Mouse (Mus musculus) myocyte (in vitro differentiated cells): ENCODE measurements around the gene Ntsr1. TPM values are rescaled to one million over a fixed set of nuclear protein-coding genes. Genes with fewer than 3 reads are reported as not detected.

Experiments
- H3K27me3 ChIP-seq: one replicate; pipeline ENCODE4 v1.6.1; 2011; ENCODE audit not compliant: control insufficient read depth, insufficient read depth, insufficient read length
- H3K36me3 ChIP-seq: one replicate; pipeline ENCODE4 v1.6.1; 2011; ENCODE audit not compliant: control insufficient read depth, insufficient read depth
- H3K4me2 ChIP-seq: one replicate; pipeline ENCODE4 v1.6.1; 2011; ENCODE audit warnings: low read depth, control low read depth
- H3K4me3 ChIP-seq: one replicate; pipeline ENCODE4 v1.5.1; 2011; ENCODE audit warnings: mild to moderate bottlenecking, control low read depth, moderate library complexity
- H3K79me2 ChIP-seq: one replicate; pipeline ENCODE4 v1.6.1; 2011; ENCODE audit not compliant: control insufficient read depth, insufficient read depth
- H3ac ChIP-seq: one replicate; pipeline ENCODE4 v1.6.1; 2011; ENCODE audit not compliant: control insufficient read depth, insufficient read length
- CEBPB ChIP-seq: IDR thresholded peaks from 2 replicates; pipeline ENCODE4 v1.6.1; 2011; ENCODE audit warnings: mild to moderate bottlenecking, moderate library complexity; ENCODE audit not compliant: poor library complexity, insufficient read depth, severe bottlenecking
- E2F4 ChIP-seq: IDR thresholded peaks from one replicate; pipeline ENCODE4 v1.6.1; 2011; ENCODE audit warnings: mild to moderate bottlenecking, control low read depth, moderate library complexity; ENCODE audit not compliant: insufficient read depth
- MAX ChIP-seq: IDR thresholded peaks from one replicate; pipeline ENCODE4 v1.6.1; 2011; ENCODE audit warnings: low read depth, mild to moderate bottlenecking, control low read depth
- MYOD1 ChIP-seq, 3 experiments: IDR thresholded peaks; one replicate each; pipeline ENCODE4 v1.6.1; 2011; ENCODE audit warnings: control low read depth in 2 of 3, low read depth in 2 of 3, mild to moderate bottlenecking in 2 of 3, moderate library complexity in 1 of 3; ENCODE audit not compliant: insufficient read length in 2 of 3, control insufficient read depth in 1 of 3
- MYOG ChIP-seq, 3 experiments: IDR thresholded peaks; one replicate each; pipeline ENCODE4 v1.6.1; 2011; ENCODE audit warnings: control low read depth in 2 of 3, low read depth in 2 of 3, mild to moderate bottlenecking in 2 of 3; ENCODE audit not compliant: insufficient read length in 2 of 3, control insufficient read depth in 1 of 3, insufficient read depth in 1 of 3
- POLR2A ChIP-seq: IDR thresholded peaks from one replicate; pipeline ENCODE4 v1.6.1; 2011; ENCODE audit warnings: low read depth, mild to moderate bottlenecking, control low read depth, moderate library complexity; ENCODE audit not compliant: insufficient read length
- POLR2AphosphoS2 ChIP-seq: IDR thresholded peaks from one replicate; pipeline ENCODE4 v1.6.1; 2011; ENCODE audit warnings: low read depth, control low read depth; ENCODE audit not compliant: insufficient read length
- REST ChIP-seq: IDR thresholded peaks from one replicate; pipeline ENCODE4 v1.6.1; 2011; ENCODE audit warnings: mild to moderate bottlenecking, control low read depth, moderate library complexity; ENCODE audit not compliant: insufficient read depth, insufficient read length
- SRF ChIP-seq: IDR thresholded peaks from one replicate; pipeline ENCODE4 v1.6.1; 2011; ENCODE audit warnings: low read depth; ENCODE audit not compliant: control insufficient read depth, insufficient read length
- TCF12 ChIP-seq: IDR thresholded peaks from one replicate; pipeline ENCODE4 v1.6.1; 2011; ENCODE audit warnings: mild to moderate bottlenecking, control low read depth; ENCODE audit not compliant: poor library complexity, insufficient read depth, severe bottlenecking
- TCF3 ChIP-seq: IDR thresholded peaks from one replicate; pipeline ENCODE4 v1.6.1; 2011; ENCODE audit warnings: low read depth, control low read depth; ENCODE audit not compliant: insufficient read length
- USF1 ChIP-seq: IDR thresholded peaks from one replicate; pipeline ENCODE4 v1.6.1; 2011; ENCODE audit warnings: low read depth, mild to moderate bottlenecking, control low read depth, moderate library complexity
- polyA plus RNA-seq: library from polyadenylated mRNA; unstranded; fragments of >200 nt; fragmentation: generic; extraction: Trizol; gene quantifications from one replicate; pipeline ENCODE4 v1.2.1, GENCODE M21; 2012; ENCODE audit warnings: missing spikeins

Ntsr1 gene
- polyA plus RNA-seq, 1 experiment = not detected

GRCm38 (mm10) chr2:180531671-180532385, 32.1 kb downstream of the Ntsr1 start:
- Histone ChIP-seq H3ac (no peak overlapping the region), H3K4me3 (no peak overlapping the region), H3K36me3 (no peaks in the 10 kb centered on the region), H3K27me3 (peaks cover 63% of the 10 kb centered on the region), H3K79me2 (no peaks in the 10 kb centered on the region), H3K4me2 (no peak overlapping the region)
- TF ChIP-seq TCF3 = no peak
- TF ChIP-seq MAX = no peak
- TF ChIP-seq CEBPB = no peak
- TF ChIP-seq MYOD1 (IDR thresholded peaks at IDR 0.05; ENCODE audit: control insufficient read depth in 1 of 3, insufficient read length in 2 of 3, low read depth in 2 of 3) = no peak
- no peak for TF ChIP-seq REST
- TF ChIP-seq POLR2AphosphoS2 = no peak
- TF ChIP-seq SRF = no peak
- no peak for TF ChIP-seq POLR2A
- TF ChIP-seq USF1 = no peak
- TF ChIP-seq TCF12 = no peak

GRCm38 (mm10) chr2:180532386-180532995, 32.7 kb downstream of the Ntsr1 start:
- H3K36me3 ChIP-seq = no peaks in the 10 kb centered on the region
- H3K4me2 ChIP-seq = no peak overlapping the region
- peaks cover 56% of the 10 kb centered on the region for H3K27me3 ChIP-seq
- H3K79me2 ChIP-seq = no peaks in the 10 kb centered on the region
- no peak overlapping the region for H3ac ChIP-seq
- no peak overlapping the region for H3K4me3 ChIP-seq
- TF ChIP-seq TCF3 (no peak), POLR2A (no peak), REST (no peak), MYOG (IDR thresholded peaks at IDR 0.05; ENCODE audit: control insufficient read depth in 1 of 3, insufficient read depth in 1 of 3, insufficient read length in 2 of 3, low read depth in 2 of 3) (no peak), MAX (no peak), TCF12 (no peak), POLR2AphosphoS2 (no peak), E2F4 (no peak), MYOD1 (IDR thresholded peaks at IDR 0.05; ENCODE audit: control insufficient read depth in 1 of 3, insufficient read length in 2 of 3, low read depth in 2 of 3) (no peak), SRF (no peak)

- Histone ChIP-seq H3ac (no peak overlapping the region), H3K79me2 (no peaks in the 10 kb centered on the region), H3K4me2 (no peak overlapping the region), H3K27me3 (peaks cover 51% of the 10 kb centered on the region), H3K36me3 (no peaks in the 10 kb centered on the region), H3K4me3 (no peak overlapping the region)
- TF ChIP-seq REST (no peak), POLR2AphosphoS2 (no peak), TCF12 (no peak), USF1 (no peak)
Measured at GRCm38 (mm10) chr2:180533237-180533636, 33.5 kb downstream of the Ntsr1 start.

GRCm38 (mm10) chr2:180543675-180544074, 43.9 kb downstream of the Ntsr1 start:
- no peaks in the 10 kb centered on the region for H3K36me3 ChIP-seq
- peaks cover 22% of the 10 kb centered on the region for H3K27me3 ChIP-seq
- no peak overlapping the region for H3K4me3 ChIP-seq

GRCm38 (mm10) chr2:180545046-180545445, 45.3 kb downstream of the Ntsr1 start:
- TF ChIP-seq REST (no peak), POLR2A (no peak), SRF (no peak), CEBPB (no peak), MYOG (IDR thresholded peaks at IDR 0.05; ENCODE audit: control insufficient read depth in 1 of 3, insufficient read depth in 1 of 3, insufficient read length in 2 of 3, low read depth in 2 of 3) (no peak)
- H3K36me3 ChIP-seq = no peaks in the 10 kb centered on the region
- H3K4me2 ChIP-seq = no peak overlapping the region
- H3ac ChIP-seq = no peak overlapping the region
- H3K27me3 ChIP-seq = peaks cover 22% of the 10 kb centered on the region
- H3K4me3 ChIP-seq = no peak overlapping the region
- H3K79me2 ChIP-seq = no peaks in the 10 kb centered on the region

More at GRCm38 (mm10) chr2:180543675-180544074, 43.9 kb downstream of the Ntsr1 start:
- no peak for TF ChIP-seq E2F4
- TF ChIP-seq POLR2AphosphoS2 = no peak
- no peak for TF ChIP-seq USF1
- no peak for TF ChIP-seq MAX
- no peak for TF ChIP-seq CEBPB
- no peak for TF ChIP-seq SRF
- no peak for TF ChIP-seq POLR2A
- no peak for TF ChIP-seq TCF12
- TF ChIP-seq REST = no peak
- TF ChIP-seq MYOD1 (IDR thresholded peaks at IDR 0.05; ENCODE audit: control insufficient read depth in 1 of 3, insufficient read length in 2 of 3, low read depth in 2 of 3) = no peak
- no peak for TF ChIP-seq MYOG (IDR thresholded peaks at IDR 0.05; ENCODE audit: control insufficient read depth in 1 of 3, insufficient read depth in 1 of 3, insufficient read length in 2 of 3, low read depth in 2 of 3)
- H3K79me2 ChIP-seq = no peaks in the 10 kb centered on the region
- H3K4me2 ChIP-seq = no peak overlapping the region
- no peak overlapping the region for H3ac ChIP-seq
